Mouse (Mus musculus) CH12.LX (cell line): Measurements from ENCODE around the gene Galnt4. TPM values are rescaled to one million over a fixed set of nuclear protein-coding genes. Genes with fewer than 3 reads are reported as not detected.

Source experiments
- DNase-seq: peaks from one replicate; pipeline ENCODE4 v3.0.0-alpha.2; 2013; ENCODE audit errors: extremely low read depth
- H3K27ac ChIP-seq: 2 replicates; pipeline ENCODE4 v1.5.1; 2012; ENCODE audit warnings: low read depth, mild to moderate bottlenecking, control low read depth, moderate library complexity; ENCODE audit not compliant: insufficient read depth
- H3K27me3 ChIP-seq: replicated peaks from 2 replicates; pipeline ENCODE3; 2012; ENCODE audit warnings: inconsistent platforms
- H3K36me3 ChIP-seq, 2 experiments: replicated peaks in 1 of 2; 2 replicates each; pipeline versions ENCODE3 to v1.6.1; 2012; ENCODE audit warnings: inconsistent platforms in 1 of 2, low read length in 1 of 2, mild to moderate bottlenecking in 1 of 2, mixed read lengths in 1 of 2, moderate library complexity in 1 of 2; ENCODE audit not compliant: control insufficient read depth in 1 of 2, insufficient read depth in 1 of 2
- H3K4me1 ChIP-seq, 2 experiments: 2 replicates each; pipeline ENCODE4 v1.6.1; 2012; ENCODE audit warnings: inconsistent platforms in 1 of 2, moderate library complexity in 1 of 2; ENCODE audit not compliant: insufficient read depth in 2 of 2, control insufficient read depth in 1 of 2
- H3K4me2 ChIP-seq: 2 replicates; pipeline ENCODE4 v1.6.1; 2012; ENCODE audit warnings: low read depth, mild to moderate bottlenecking, control low read depth; ENCODE audit not compliant: poor library complexity, insufficient read depth, severe bottlenecking
- H3K4me3 ChIP-seq, 3 experiments: fragments of 150-350 bp in 1 of 3; sonication (generic) in 1 of 3; replicated peaks in 1 of 3; 2 replicates each; pipeline versions ENCODE3 to v1.5.1; 2011 to 2012; ENCODE audit warnings: low read depth in 2 of 3, low read length in 2 of 3, mild to moderate bottlenecking in 2 of 3, moderate library complexity in 2 of 3, control low read depth in 1 of 3, improper control_type of control experiment in 1 of 3, inconsistent platforms in 1 of 3, mixed read lengths in 1 of 3; ENCODE audit not compliant: poor library complexity in 1 of 3
- H3K79me2 ChIP-seq: replicated peaks from 2 replicates; pipeline ENCODE4 v1.6.1; 2012; ENCODE audit warnings: mild to moderate bottlenecking, moderate library complexity; ENCODE audit not compliant: control insufficient read depth, poor library complexity, insufficient read depth, severe bottlenecking; ENCODE audit errors: extremely low read depth
- H3K9ac ChIP-seq: 2 replicates; pipeline ENCODE4 v1.6.1; 2012; ENCODE audit warnings: low read depth, mild to moderate bottlenecking, control low read depth, moderate library complexity; ENCODE audit not compliant: insufficient read depth
- H3K9me3 ChIP-seq: replicated peaks from 2 replicates; pipeline ENCODE3; 2012; ENCODE audit warnings: low read length, inconsistent platforms, mixed read lengths
- CHD1 ChIP-seq: IDR thresholded peaks from 2 replicates; pipeline ENCODE4 v1.6.1; 2012; ENCODE audit warnings: low read depth, low read length, improper control_type of control experiment, inconsistent platforms
- CHD2 ChIP-seq: IDR thresholded peaks from 2 replicates; pipeline ENCODE4 v1.6.1; 2011; ENCODE audit warnings: low read length, improper control_type of control experiment
- CTCF ChIP-seq, 2 experiments: IDR thresholded peaks in 1 of 2; conservative IDR thresholded peaks in 1 of 2; 2 replicates each; pipeline ENCODE4 v1.5.1; 2011 to 2012; ENCODE audit warnings: low read depth in 2 of 2, low read length in 2 of 2, improper control_type of control experiment in 1 of 2, inconsistent platforms in 1 of 2, mild to moderate bottlenecking in 1 of 2, moderate library complexity in 1 of 2
- EP300 ChIP-seq: IDR thresholded peaks from 2 replicates; pipeline ENCODE4 v1.6.1; 2011; ENCODE audit warnings: low read length, improper control_type of control experiment
- GABPA ChIP-seq: IDR thresholded peaks from 2 replicates; pipeline ENCODE4 v1.6.1; 2012; ENCODE audit warnings: low read depth, low read length, improper control_type of control experiment, inconsistent platforms; ENCODE audit not compliant: insufficient replicate concordance
- HCFC1 ChIP-seq: IDR thresholded peaks from 2 replicates; pipeline ENCODE4 v1.6.1; 2012; ENCODE audit warnings: low read depth, mild to moderate bottlenecking, inconsistent platforms, low read length, improper control_type of control experiment
- JUN ChIP-seq: IDR thresholded peaks from 2 replicates; pipeline ENCODE4 v1.6.1; 2011; ENCODE audit warnings: low read depth, mild to moderate bottlenecking, low read length, improper control_type of control experiment, moderate library complexity; ENCODE audit not compliant: insufficient read depth
- MEF2A ChIP-seq: IDR thresholded peaks from 2 replicates; pipeline ENCODE4 v1.6.1; 2014; ENCODE audit warnings: low read depth, mild to moderate bottlenecking, inconsistent platforms, low read length, improper control_type of control experiment, borderline replicate concordance
- MXI1 ChIP-seq: IDR thresholded peaks from 2 replicates; pipeline ENCODE4 v1.6.1; 2011; ENCODE audit warnings: mild to moderate bottlenecking, low read depth, low read length, improper control_type of control experiment
- NELFE ChIP-seq: IDR thresholded peaks from 2 replicates; pipeline ENCODE4 v1.6.1; 2011; ENCODE audit warnings: low read depth, low read length, improper control_type of control experiment
- NRF1 ChIP-seq: IDR thresholded peaks from 2 replicates; pipeline ENCODE4 v1.6.1; 2014; ENCODE audit warnings: low read depth, mild to moderate bottlenecking, inconsistent platforms, low read length, improper control_type of control experiment, moderate library complexity
- POLR2AphosphoS2 ChIP-seq: IDR thresholded peaks from 2 replicates; pipeline ENCODE4 v1.6.1; 2011; ENCODE audit warnings: low read depth, low read length, improper control_type of control experiment
- RCOR1 ChIP-seq: conservative IDR thresholded peaks from 2 replicates; pipeline ENCODE4 v1.6.1; 2012; ENCODE audit warnings: low read depth, mild to moderate bottlenecking, inconsistent platforms, low read length, improper control_type of control experiment
- TCF12 ChIP-seq: IDR thresholded peaks from 2 replicates; pipeline ENCODE4 v1.6.1; 2014; ENCODE audit warnings: low read depth, mild to moderate bottlenecking, inconsistent platforms, low read length, improper control_type of control experiment
- UBTF ChIP-seq: IDR thresholded peaks from 2 replicates; pipeline ENCODE4 v1.6.1; 2012; ENCODE audit warnings: low read depth, mild to moderate bottlenecking, inconsistent platforms, low read length, improper control_type of control experiment, moderate library complexity
- USF1 ChIP-seq: IDR thresholded peaks from 2 replicates; pipeline ENCODE4 v1.6.1; 2014; ENCODE audit warnings: low read depth, mild to moderate bottlenecking, inconsistent platforms, low read length, improper control_type of control experiment
- USF2 ChIP-seq: conservative IDR thresholded peaks from 2 replicates; pipeline ENCODE4 v1.6.1; 2011; ENCODE audit warnings: low read depth, low read length, improper control_type of control experiment
- ZC3H11A ChIP-seq: IDR thresholded peaks from 2 replicates; pipeline ENCODE4 v1.6.1; 2012; ENCODE audit warnings: low read depth, mild to moderate bottlenecking, inconsistent platforms, low read length, improper control_type of control experiment
- ZKSCAN1 ChIP-seq: IDR thresholded peaks from 2 replicates; pipeline ENCODE4 v1.6.1; 2012; ENCODE audit warnings: low read depth, inconsistent platforms, low read length, improper control_type of control experiment, borderline replicate concordance
- ZMIZ1 ChIP-seq: IDR thresholded peaks from 2 replicates; pipeline ENCODE4 v1.6.1; 2012; ENCODE audit warnings: low read depth, mild to moderate bottlenecking, inconsistent platforms, low read length, improper control_type of control experiment
- dilution Hi-C: fragments of 300-500 bp; cut with MboI; formaldehyde crosslinking; loops from 2 replicates; pipeline ENCODE4 v1.14.3; 2020; ENCODE audit warnings: low sequenced_read_pairs; ENCODE audit not compliant: extremely low pct_unique_long_range_greater_than_20kb, extremely low pct_ligation_motif_present
- in situ Hi-C: fragments of 300-500 bp; cut with MboI; formaldehyde crosslinking; loops from 3 replicates; pipeline ENCODE4 v1.14.3; 2019; ENCODE audit warnings: low sequenced_read_pairs, low pct_ligation_motif_present, low pct_unique_long_range_greater_than_20kb, mixed read lengths
- polyA plus RNA-seq: library from polyadenylated mRNA; unstranded; fragments of >175 nt; gene quantifications from 2 replicates; pipeline ENCODE4 v1.2.1, GENCODE M21; 2012; ENCODE audit warnings: low read depth; ENCODE audit not compliant: insufficient read length
- total RNA-seq, 2 experiments: library from RNA; depleted of rRNA; stranded (reverse); fragments of 300-350 nt in 1 of 2; fragments of >200 nt in 1 of 2; gene quantifications; 2 replicates each; pipeline ENCODE4 v1.2.3; 2012 to 2014

The Galnt4 gene
- total and polyA plus RNA-seq, 3 experiments, result 4.4 to 4.7 (median 4.6) TPM

DNA sequence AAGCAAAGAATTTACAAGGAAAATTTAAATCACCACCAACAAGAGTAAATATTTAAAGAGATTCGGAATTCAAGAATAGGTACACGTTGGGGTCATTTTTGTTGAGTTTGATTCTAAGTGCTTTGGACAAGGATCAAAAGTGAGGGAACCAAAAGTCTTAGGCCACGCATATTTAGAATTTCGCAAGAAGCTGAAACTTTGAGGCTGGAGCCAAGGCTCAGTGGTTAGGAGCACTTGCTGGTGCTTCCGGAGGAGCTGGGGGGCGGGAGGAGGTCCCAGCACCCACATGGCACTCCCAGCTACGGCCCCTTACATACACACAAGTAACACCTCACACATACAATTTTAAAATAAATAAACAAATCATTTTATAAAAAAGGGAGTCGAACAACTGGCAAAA, 38.6 kb downstream of the Galnt4 start:
- no peak for DNase-seq
- Histone ChIP-seq H3K4me3 (no peak overlapping the region), H3K79me2 (no peaks in the 10 kb centered on the region; the same call in 1 of the 2 replicates), H3K27me3 (no peaks in the 10 kb centered on the region), H3K27ac (no peak overlapping the region), H3K36me3 (peaks cover 0 to 43% of the 10 kb centered on the region in 2 experiments), H3K9ac (no peak overlapping the region), H3K4me1 (no peaks in the 10 kb centered on the region), H3K9me3 (no peaks in the 10 kb centered on the region), H3K4me2 (no peak overlapping the region)
- no peak for TF ChIP-seq HCFC1
- TF ChIP-seq CHD2, result no peak
- TF ChIP-seq RCOR1, result no peak
- TF ChIP-seq GABPA, result no peak
- TF ChIP-seq USF1, result no peak
- TF ChIP-seq TCF12, result no peak
- no peak for TF ChIP-seq ZMIZ1
- no peak for TF ChIP-seq NELFE
- TF ChIP-seq POLR2AphosphoS2, result no peak
- no peak for TF ChIP-seq NRF1
- no peak for TF ChIP-seq EP300
- TF ChIP-seq ZC3H11A, result no peak
- no peak for TF ChIP-seq UBTF
- no peak for TF ChIP-seq ZKSCAN1
- TF ChIP-seq USF2, result no peak
- no peak for TF ChIP-seq CTCF (conservative IDR thresholded peaks at IDR 0.05 in 1 of 2, IDR thresholded peaks at IDR 0.05 in 1 of 2; ENCODE audit: low read depth in 2 of 2, low read length in 2 of 2)
- TF ChIP-seq MEF2A, result no peak
- no peak for TF ChIP-seq CHD1
- no peak for TF ChIP-seq MXI1
- dilution Hi-C loops (no loop called here), in situ Hi-C loops (no loop called here)

DNA sequence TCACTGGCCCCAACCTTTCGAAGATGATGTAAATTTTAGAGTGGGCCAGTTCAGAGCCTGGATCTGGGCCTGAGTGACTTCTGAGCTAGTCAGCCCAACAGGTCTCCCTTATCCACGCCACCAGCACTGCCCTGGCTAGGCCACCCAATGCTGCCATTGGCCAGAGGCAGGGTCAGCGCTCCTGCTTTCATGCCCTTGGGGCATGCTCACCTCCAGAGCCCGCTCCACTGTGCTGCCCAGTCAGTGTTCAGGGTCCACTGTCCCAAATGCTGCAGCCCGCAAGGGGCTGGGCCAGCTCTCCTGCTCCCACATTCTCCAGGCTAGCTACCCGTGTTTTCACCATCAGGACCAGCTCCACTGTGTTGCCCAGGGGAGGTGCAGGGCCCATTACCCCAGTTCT, 42.1 kb downstream of the Galnt4 start:
- DNase-seq, result no peak
- Histone ChIP-seq H3K36me3 (peaks cover 0 to 48% of the 10 kb centered on the region in 2 experiments), H3K27ac (no peak overlapping the region), H3K9ac (no peak overlapping the region), H3K4me3 (no peak overlapping the region), H3K4me2 (no peak overlapping the region), H3K79me2 (no peaks in the 10 kb centered on the region; the same call in 1 of the 2 replicates), H3K27me3 (no peaks in the 10 kb centered on the region), H3K4me1 (no peaks in the 10 kb centered on the region), H3K9me3 (no peaks in the 10 kb centered on the region)
- TF ChIP-seq JUN, result no peak
- in situ Hi-C loops, result no loop called here
- dilution Hi-C loops, result no loop called here
